Mouse (Mus musculus) skeletal muscle tissue, adult 2 months (tissue): Measurements from ENCODE around the gene Evc.

Experiments used
- DNase-seq: peaks from one replicate; pipeline ENCODE4 v3.0.0-alpha.2; 2012; ENCODE audit warnings: low read depth, low spot score

Gene Evc

GRCm38 (mm10) chr5:37242360-37243168, 94.1 kb downstream of the Evc start:
- no peak for DNase-seq

- DNase-seq = no peak
Observed at GRCm38 (mm10) chr5:37241651-37242151, 95.0 kb downstream of the Evc start, which contains the start of gene Crmp1. Gene Crmp1, plus strand, starts transcription at chr5:37241940.

- DNase-seq = no peak
Observed at GRCm38 (mm10) chr5:37241224-37241623, 95.5 kb downstream of the Evc start.

- no peak for DNase-seq
Observed at GRCm38 (mm10) chr5:37240550-37240949, 96.1 kb downstream of the Evc start.
